In the genomic region with DNA sequence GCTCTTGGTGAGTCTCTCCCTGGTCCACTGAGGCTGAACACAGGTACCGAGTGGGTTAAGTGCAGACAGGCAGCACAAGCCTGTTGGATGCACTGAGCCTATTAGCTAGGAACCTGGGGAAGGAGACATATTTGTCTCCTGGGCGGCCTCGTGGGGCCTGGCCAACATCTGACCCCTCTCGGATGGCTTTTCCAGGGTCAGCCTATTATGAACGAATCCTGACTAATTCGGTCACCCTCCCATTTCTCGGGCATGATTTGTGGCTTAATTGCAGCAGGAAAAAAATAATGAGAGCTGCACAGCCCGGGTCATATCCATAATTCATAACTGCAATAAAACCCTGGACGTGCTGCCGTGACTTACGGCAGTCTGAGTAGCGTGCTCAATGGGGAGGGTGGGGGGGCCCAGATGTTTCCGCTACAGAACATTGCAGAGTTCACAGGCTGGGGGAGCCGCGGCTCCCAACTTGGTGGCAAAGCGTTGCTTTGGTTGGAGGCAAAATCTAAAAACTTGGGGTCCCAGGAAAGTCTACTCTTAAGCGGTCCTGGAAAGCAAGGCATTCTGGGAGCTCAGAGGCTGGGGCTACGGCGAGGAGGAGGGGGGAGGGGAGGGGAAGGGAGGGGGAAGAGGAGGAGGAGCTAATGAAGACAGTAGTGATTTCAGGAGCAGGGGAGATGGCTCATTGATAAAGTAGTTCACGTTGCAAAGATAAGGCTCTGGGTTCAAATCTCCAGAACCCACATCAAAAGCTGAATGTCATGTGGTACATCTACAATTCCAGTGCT, we compare ENCODE assay signal across 11 mouse cellular contexts. TPM values are rescaled to one million over a fixed set of nuclear protein-coding genes. Genes with fewer than 3 reads are reported as not detected.
DNase-seq lines count a peak whose midpoint lies in the region; ATAC-seq and TF ChIP-seq lines count a peak whose summit lies in the region.
"Had no signal": no experiment of that assay in that cellular context is flagged by ENCODE, and none has a peak within 500 bp of the region (broad histone marks: within the 10 kb centered on the region; RNA-seq: fewer than 3 reads in every experiment).

No protein-coding gene starts in this region.

- H3K4me3 ChIP-seq in ES-Bruce4 (ENCODE audit: low read depth, low read length), result peak overlapping the region; percentile 49
- no peak overlapping the region for H3K4me3 ChIP-seq in kidney, adult 2 months (ENCODE audit: insufficient read depth, low read depth, low read length)
- H3K4me3 ChIP-seq in midbrain, embryonic 12.5 days, result no peak overlapping the region
- H3K4me3 ChIP-seq: forebrain, embryonic 10.5 days had no signal

- peak overlapping the region; percentile 60 for H3K9ac ChIP-seq in ES-Bruce4 (ENCODE audit: low read depth, poor library complexity, severe bottlenecking)
- H3K9ac ChIP-seq in midbrain, embryonic 12.5 days (replicated peaks), result no peak overlapping the region

- TF ChIP-seq CTCF in ES-Bruce4 (IDR thresholded peaks at IDR 0.05; ENCODE audit: low read depth, low read length), result no peak
- no peak for TF ChIP-seq CTCF in kidney, adult 2 months (conservative IDR thresholded peaks at IDR 0.05; ENCODE audit: insufficient read depth, insufficient read length, low read depth, low read length)

- H3K36me3 ChIP-seq in ES-Bruce4 (ENCODE audit: control insufficient read depth, insufficient read depth, low read length, poor library complexity, severe bottlenecking), result no peaks in the 10 kb centered on the region
- no peaks in the 10 kb centered on the region for H3K36me3 ChIP-seq in kidney, adult 2 months (ENCODE audit: control insufficient read depth, insufficient read depth, low read length)
- no peaks in the 10 kb centered on the region for H3K36me3 ChIP-seq in midbrain, embryonic 12.5 days
- H3K36me3 ChIP-seq: forebrain, embryonic 10.5 days had no signal

- H3K27me3 ChIP-seq in ES-Bruce4 (ENCODE audit: control insufficient read depth, insufficient read depth, low read length, poor library complexity, severe bottlenecking), result no peaks in the 10 kb centered on the region
- H3K27me3 ChIP-seq in kidney, adult 2 months (replicated peaks; ENCODE audit: control insufficient read depth, insufficient read depth, low read length), result no peaks in the 10 kb centered on the region
- peaks cover 9% of the 10 kb centered on the region for H3K27me3 ChIP-seq in midbrain, embryonic 12.5 days

- H3K4me2 ChIP-seq in midbrain, embryonic 12.5 days (replicated peaks), result no peak overlapping the region; the same call in 1 of the 2 replicates

- peak; percentile 54 for DNase-seq in Muller cell, postnatal 12 days (ENCODE audit: inconsistent ontology term)
- DNase-seq in kidney, adult 2 months, result peak; percentile 42
- no peak for DNase-seq in heart, adult 11 months
- DNase-seq in frontal cortex, adult 2 months (ENCODE audit: extremely low spot score in 1 of 2, low spot score in 1 of 2), result no peak
- DNase-seq in lung, postnatal 36 days, result no peak
- DNase-seq: heart, postnatal 36 days; lung, adult 18-20 months; thymus, adult 18-20 months had no signal

- 65% methylated on average over 20 of the region's 20 CpGs for WGBS in kidney, adult 2 months
- WGBS in midbrain, embryonic 12.5 days, result 72% methylated on average over 20 of the region's 20 CpGs

- H3K4me1 ChIP-seq in ES-Bruce4 (ENCODE audit: control insufficient read depth, insufficient read depth, low read length), result no peaks in the 10 kb centered on the region
- H3K4me1 ChIP-seq in kidney, adult 2 months (ENCODE audit: control insufficient read depth, insufficient read depth, low read length), result no peaks in the 10 kb centered on the region
- H3K4me1 ChIP-seq in midbrain, embryonic 12.5 days, result peaks cover 8% of the 10 kb centered on the region; the same call in 1 of the 2 replicates

- TF ChIP-seq POLR2A in ES-Bruce4 (IDR thresholded peaks at IDR 0.05; ENCODE audit: insufficient read depth, low read length), result no peak
- TF ChIP-seq POLR2A in kidney, adult 2 months (IDR thresholded peaks at IDR 0.05; ENCODE audit: low read depth, low read length), result no peak

- H3K27ac ChIP-seq in ES-Bruce4 (ENCODE audit: insufficient read depth, low read length), result peak overlapping the region; percentile 17; the same call in 1 of the 2 replicates
- H3K27ac ChIP-seq in kidney, adult 2 months (ENCODE audit: insufficient read depth, low read depth, low read length), result no peak overlapping the region
- no peak overlapping the region for H3K27ac ChIP-seq in midbrain, embryonic 12.5 days (replicated peaks)
- H3K27ac ChIP-seq: forebrain, embryonic 10.5 days had no signal

- H3K9me3 ChIP-seq in ES-Bruce4 (replicated peaks; ENCODE audit: control insufficient read depth, insufficient read depth, low read length, poor library complexity, severe bottlenecking), result no peaks in the 10 kb centered on the region
- no peaks in the 10 kb centered on the region for H3K9me3 ChIP-seq in midbrain, embryonic 12.5 days

- no peak for TF ChIP-seq EP300 in ES-Bruce4 (IDR thresholded peaks at IDR 0.05; ENCODE audit: insufficient read depth, low read depth, low read length)

- peak; percentile 42; the same call in 1 of the 2 replicates for ATAC-seq in midbrain, embryonic 12.5 days (ENCODE audit: low FRiP score, low read depth)

RNA-seq across cellular contexts. Expression of a gene that starts 27.6 kb away (rescaled TPM):
- polyA plus RNA-seq in ES-Bruce4 (2011; ENCODE audit: insufficient read depth, insufficient read length, low read depth, missing spikeins), result 0.94 and 0.99 TPM in 2 replicates
- polyA plus RNA-seq in kidney, adult 2 months (2012; rRNA removed), result 3.4 and 3.8 TPM in 2 replicates
- not detected in 2 replicates for polyA plus RNA-seq in midbrain, embryonic 12.5 days (2016; fragmentation: Nextera tagmentation; extraction: Ambion mirVana)
- 16.9 and 20.1 TPM in 2 replicates for polyA plus RNA-seq in frontal cortex, adult 2 months (2012; rRNA removed)
- polyA plus RNA-seq: forebrain, embryonic 10.5 days had no signal

RNA-seq across cellular contexts. Expression of a gene that starts 39.0 kb away (rescaled TPM):
- polyA plus RNA-seq in ES-Bruce4 (2011; ENCODE audit: insufficient read depth, insufficient read length, low read depth, missing spikeins), result 0.63 TPM in 1 of 2 replicates, not detected in the other
- 0.10 TPM in 1 of 2 replicates, not detected in the other for polyA plus RNA-seq in kidney, adult 2 months (2012; rRNA removed)
- 0.24 and 0.65 TPM in 2 replicates for polyA plus RNA-seq in midbrain, embryonic 12.5 days (2016; fragmentation: Nextera tagmentation; extraction: Ambion mirVana)
- polyA plus RNA-seq in frontal cortex, adult 2 months (2012; rRNA removed), result 0.13 TPM in 1 of 2 replicates, not detected in the other

Comparison
In these comparisons a context has a peak if more than half of its experiments do, and no peak if none do; other contexts are left out.
1. DNase-seq: peak in Muller cell, postnatal 12 days (single experiment) and kidney, adult 2 months (single experiment); none in heart, adult 11 months (single experiment), frontal cortex, adult 2 months (0 of 2) and lung, postnatal 36 days (single experiment).